9 mouse cellular contexts compared by ENCODE assay signal in genomic region chr1:92696848-92697247, GRCm38 (mm10). TPM values are rescaled to one million over a fixed set of nuclear protein-coding genes. Genes with fewer than 3 reads are reported as not detected.
DNase-seq lines count a peak whose midpoint lies in the region; ATAC-seq and TF ChIP-seq lines count a peak whose summit lies in the region.
"Had no signal": no experiment of that assay in that cellular context is flagged by ENCODE, and none has a peak within 500 bp of the region (broad histone marks: within the 10 kb centered on the region; RNA-seq: fewer than 3 reads in every experiment).

No protein-coding gene starts in this region.

- no peak overlapping the region for H3K4me2 ChIP-seq in lung, embryonic 14.5 days

- no peaks in the 10 kb centered on the region for H3K36me3 ChIP-seq in C2C12 (ENCODE audit: control insufficient read depth, insufficient read depth)
- H3K36me3 ChIP-seq in lung, embryonic 14.5 days (ENCODE audit: insufficient read depth) = no peaks in the 10 kb centered on the region

- no peak; the same call in 1 of the 2 replicates for ATAC-seq in lung, embryonic 14.5 days (ENCODE audit: insufficient read depth)

- peaks cover 6% of the 10 kb centered on the region; the same call in 1 of the 2 replicates for H3K4me1 ChIP-seq in lung, embryonic 14.5 days (ENCODE audit: insufficient read depth)

- H3K79me3 ChIP-seq in C2C12 (ENCODE audit: low read depth) = no peaks in the 10 kb centered on the region

- H3K9ac ChIP-seq in lung, embryonic 14.5 days = no peak overlapping the region

- DNase-seq in WW6 (ENCODE audit: low read depth, low spot score) = peak; percentile 45
- DNase-seq in cerebellum, postnatal 14 days = peak; percentile 89 to 93
- DNase-seq in gastrocnemius, adult 18-20 months (ENCODE audit: low spot score) = peak; percentile 84
- DNase-seq in kidney, postnatal 4 days = peak; percentile 84 to 87
- DNase-seq in lung, embryonic 14.5 days = peak; percentile 88
- DNase-seq in retina, postnatal 1 day = peak; percentile 84
- DNase-seq in thymus, postnatal 4 days = peak; percentile 89

- H3K79me2 ChIP-seq in C2C12 (ENCODE audit: control insufficient read depth, insufficient read depth) = no peaks in the 10 kb centered on the region

- no peaks in the 10 kb centered on the region for H3K9me3 ChIP-seq in lung, embryonic 14.5 days (ENCODE audit: low read depth, low read length)

- peak; percentile 57 for TF ChIP-seq CTCF in C2C12 (IDR thresholded peaks at IDR 0.05; ENCODE audit: control insufficient read depth, insufficient read depth, insufficient read length)
- TF ChIP-seq CTCF in lung, embryonic 14.5 days (IDR thresholded peaks at IDR 0.05; ENCODE audit: low read depth) = peak; percentile 82

- no peaks in the 10 kb centered on the region for H3K27me3 ChIP-seq in C2C12 (ENCODE audit: control insufficient read depth, insufficient read depth, insufficient read length)
- H3K27me3 ChIP-seq in lung, embryonic 14.5 days (ENCODE audit: insufficient read depth, low read length) = no peaks in the 10 kb centered on the region

- H3K4me3 ChIP-seq in C2C12 (ENCODE audit: insufficient read depth, poor library complexity, severe bottlenecking) = no peak overlapping the region
- no peak overlapping the region for H3K4me3 ChIP-seq in lung, embryonic 14.5 days (ENCODE audit: low read depth, low read length)

- H3K27ac ChIP-seq in lung, embryonic 14.5 days (ENCODE audit: low read depth) = no peak overlapping the region

- no peak overlapping the region for H3ac ChIP-seq in C2C12 (ENCODE audit: control insufficient read depth, insufficient read length, low read depth)

- WGBS in lung, embryonic 14.5 days = 29% methylated on average over 4 of the region's 4 CpGs

TF ChIP-seq in C2C12, 6 proteins besides CTCF, POLR2A, EP300 and RAD21:
- TF ChIP-seq MYOG (IDR thresholded peaks at IDR 0.05; ENCODE audit: control insufficient read depth, extremely low read depth, insufficient read length) = no peak
- TF ChIP-seq FOSL1 (IDR thresholded peaks at IDR 0.05; ENCODE audit: insufficient read depth, low read length, poor library complexity, severe bottlenecking) = no peak
- no peak for TF ChIP-seq MAX (IDR thresholded peaks at IDR 0.05)
- TF ChIP-seq CEBPB (IDR thresholded peaks at IDR 0.05; ENCODE audit: low read depth) = no peak
- TF ChIP-seq USF1 (IDR thresholded peaks at IDR 0.05; ENCODE audit: low read depth) = no peak
- TF ChIP-seq MYOD1 (IDR thresholded peaks at IDR 0.05; ENCODE audit: control insufficient read depth, insufficient read length, low read depth) = no peak

RNA-seq across cellular contexts. Expression of gene Otos, which starts 48.2 kb away (rescaled TPM):
- not detected for polyA plus RNA-seq in C2C12 (2012; fragmentation: generic; extraction: Trizol)
- not detected for total RNA-seq in gastrocnemius, adult 18-20 months (2021)
- polyA plus RNA-seq in lung, embryonic 14.5 days (2014; fragmentation: Nextera tagmentation; extraction: Ambion mirVana) = not detected in 2 replicates
- polyA plus RNA-seq: heart, embryonic 14.5 days had no signal

RNA-seq across cellular contexts. Expression of gene Cops9, which starts 55.1 kb away (rescaled TPM):
- polyA plus RNA-seq in C2C12 (2012; fragmentation: generic; extraction: Trizol) = 430 TPM
- 100 to 1,000 TPM; 186 to 194 TPM for total RNA-seq in gastrocnemius, adult 18-20 months (2021)
- 391 and 414 TPM in 2 replicates for polyA plus RNA-seq in lung, embryonic 14.5 days (2014; fragmentation: Nextera tagmentation; extraction: Ambion mirVana)
